Mouse (Mus musculus) megakaryocyte progenitor cell, adult 5-6 weeks (primary cell): ENCODE results near the gene Gata1. TPM values are rescaled to one million over a fixed set of nuclear protein-coding genes. Genes with fewer than 3 reads are reported as not detected.

Experiments
- total RNA-seq, 2 experiments: library from RNA; stranded (forward) in 1 of 2; stranded (reverse) in 1 of 2; fragments of 157-497, 149-512 nt in 1 of 2; fragments of 200-1000 nt in 1 of 2; gene quantifications; 2 replicates each; pipeline versions ENCODE4 v1.2.3 to v1.2.4; 2015 to 2017

Gene Gata1
- total RNA-seq, 2 experiments from 2014 or later = 8.7 to 26.3 TPM

Other genes with a start within 250 kb of the Gata1 start
- 11.1 and 15.3 TPM in 2 replicates for gene Praf2, start 249.6 kb downstream of the Gata1 start, total RNA-seq (2015)
- 3.4 and 4.9 TPM in 2 replicates for gene Praf2, start 249.6 kb downstream of the Gata1 start, total RNA-seq (2017)
- gene Ccdc120, start 227.2 kb downstream of the Gata1 start, total RNA-seq (2015) = 0.88 and 1.2 TPM in 2 replicates
- gene Ccdc120, start 227.2 kb downstream of the Gata1 start, total RNA-seq (2017) = 0.33 and 1.1 TPM in 2 replicates
- gene Tfe3, start 215.5 kb downstream of the Gata1 start, total RNA-seq (2015) = 12.2 and 14.6 TPM in 2 replicates
- gene Tfe3, start 215.5 kb downstream of the Gata1 start, total RNA-seq (2017) = 4.6 and 7.1 TPM in 2 replicates
- gene Gripap1, start 188.3 kb downstream of the Gata1 start, total RNA-seq (2015) = 34.4 and 34.9 TPM in 2 replicates
- 48.6 and 69.7 TPM in 2 replicates for gene Gripap1, start 188.3 kb downstream of the Gata1 start, total RNA-seq (2017)
- gene Kcnd1, start 155.8 kb downstream of the Gata1 start, total RNA-seq (2015) = 0.34 and 0.42 TPM in 2 replicates
- gene Kcnd1, start 155.8 kb downstream of the Gata1 start, total RNA-seq (2017) = 0.21 and 0.68 TPM in 2 replicates
- 33.0 and 33.7 TPM in 2 replicates for gene Otud5, start 136.7 kb downstream of the Gata1 start, total RNA-seq (2015)
- 48.6 and 58.7 TPM in 2 replicates for gene Otud5, start 136.7 kb downstream of the Gata1 start, total RNA-seq (2017)
- 5.9 TPM in 2 replicates for gene Pim2, start 99.8 kb downstream of the Gata1 start, total RNA-seq (2015)
- 1.2 and 1.5 TPM in 2 replicates for gene Pim2, start 99.8 kb downstream of the Gata1 start, total RNA-seq (2017)
- 8.9 and 10.4 TPM in 2 replicates for gene Slc35a2, start 94.0 kb downstream of the Gata1 start, total RNA-seq (2015)
- gene Slc35a2, start 94.0 kb downstream of the Gata1 start, total RNA-seq (2017) = 12.2 and 25.1 TPM in 2 replicates
- 25.1 and 30.3 TPM in 2 replicates for gene Pqbp1, start 78.8 kb downstream of the Gata1 start, total RNA-seq (2015)
- gene Pqbp1, start 78.8 kb downstream of the Gata1 start, total RNA-seq (2017) = 136 and 167 TPM in 2 replicates
- gene Timm17b, start 78.7 kb downstream of the Gata1 start, total RNA-seq (2015) = 116 and 133 TPM in 2 replicates
- 79.3 and 90.7 TPM in 2 replicates for gene Timm17b, start 78.7 kb downstream of the Gata1 start, total RNA-seq (2017)
- not detected in 2 replicates for gene Gm10491, start 70.2 kb downstream of the Gata1 start, total RNA-seq (2015)
- gene Gm10491, start 70.2 kb downstream of the Gata1 start, total RNA-seq (2017) = not detected in 2 replicates
- not detected in 2 replicates for gene Gm10490, start 68.5 kb downstream of the Gata1 start, total RNA-seq (2015)
- not detected in 2 replicates for gene Gm10490, start 68.5 kb downstream of the Gata1 start, total RNA-seq (2017)
- gene Pcsk1n, start 58.2 kb downstream of the Gata1 start, total RNA-seq (2015) = not detected in 2 replicates
- not detected in 2 replicates for gene Pcsk1n, start 58.2 kb downstream of the Gata1 start, total RNA-seq (2017)
- gene Eras, start 49.5 kb downstream of the Gata1 start, total RNA-seq (2015) = not detected in 2 replicates
- not detected in 2 replicates for gene Eras, start 49.5 kb downstream of the Gata1 start, total RNA-seq (2017)
- gene Hdac6, start 30.2 kb downstream of the Gata1 start, total RNA-seq (2015) = 9.2 and 10.4 TPM in 2 replicates
- gene Hdac6, start 30.2 kb downstream of the Gata1 start, total RNA-seq (2017) = 6.5 and 7.6 TPM in 2 replicates
- gene Glod5, start 40.4 kb upstream of the Gata1 start, total RNA-seq (2015) = not detected in 2 replicates
- not detected in 2 replicates for gene Glod5, start 40.4 kb upstream of the Gata1 start, total RNA-seq (2017)
- gene Suv39h1, start 96.7 kb upstream of the Gata1 start, total RNA-seq (2015) = 53.5 and 64.6 TPM in 2 replicates
- gene Suv39h1, start 96.7 kb upstream of the Gata1 start, total RNA-seq (2017) = 79.2 and 81.6 TPM in 2 replicates
- gene Was, start 112.4 kb upstream of the Gata1 start, total RNA-seq (2015) = 73.0 and 75.7 TPM in 2 replicates
- gene Was, start 112.4 kb upstream of the Gata1 start, total RNA-seq (2017) = 98.9 and 103 TPM in 2 replicates
- gene Wdr13, start 154.8 kb upstream of the Gata1 start, total RNA-seq (2015) = 11.9 and 14.4 TPM in 2 replicates
- gene Wdr13, start 154.8 kb upstream of the Gata1 start, total RNA-seq (2017) = 16.3 and 25.5 TPM in 2 replicates
- 1,002 and 1,150 TPM in 2 replicates for gene Rbm3, start 167.8 kb upstream of the Gata1 start, total RNA-seq (2015)
- gene Rbm3, start 167.8 kb upstream of the Gata1 start, total RNA-seq (2017) = 1,310 and 1,340 TPM in 2 replicates
- gene Tbc1d25, start 198.1 kb upstream of the Gata1 start, total RNA-seq (2015) = 9.8 and 13.9 TPM in 2 replicates
- gene Tbc1d25, start 198.1 kb upstream of the Gata1 start, total RNA-seq (2017) = 5.5 and 5.8 TPM in 2 replicates
- 53.5 and 55.4 TPM in 2 replicates for gene Ebp, start 215.4 kb upstream of the Gata1 start, total RNA-seq (2015)
- 81.8 and 96.9 TPM in 2 replicates for gene Ebp, start 215.4 kb upstream of the Gata1 start, total RNA-seq (2017)
- gene Porcn, start 228.5 kb upstream of the Gata1 start, total RNA-seq (2015) = 0.32 and 0.49 TPM in 2 replicates
- gene Porcn, start 228.5 kb upstream of the Gata1 start, total RNA-seq (2017) = not detected in 2 replicates